Mouse (Mus musculus): Measurements from ENCODE around the gene Atp8a2. TPM values are rescaled to one million over a fixed set of nuclear protein-coding genes. Genes with fewer than 3 reads are reported as not detected.
"Not testable (repeated sequence)": the region's sequence is repeated elsewhere in the genome, so short reads cannot be mapped to it uniquely, and the experiment has no call there.

Atp8a2 gene
- polyA plus RNA-seq, 1 experiment from 2014 or later, result 2.5 TPM

- not testable (repeated sequence) for H3K27me3 ChIP-seq (ENCODE audit: low read depth, poor library complexity, severe bottlenecking); H3K4me1 ChIP-seq
- 83% methylated on average over 1 of the region's 1 CpGs for WGBS
Measured at GRCm38 (mm10) chr14:59929190-59929589, 267.8 kb downstream of the Atp8a2 start.

DNA sequence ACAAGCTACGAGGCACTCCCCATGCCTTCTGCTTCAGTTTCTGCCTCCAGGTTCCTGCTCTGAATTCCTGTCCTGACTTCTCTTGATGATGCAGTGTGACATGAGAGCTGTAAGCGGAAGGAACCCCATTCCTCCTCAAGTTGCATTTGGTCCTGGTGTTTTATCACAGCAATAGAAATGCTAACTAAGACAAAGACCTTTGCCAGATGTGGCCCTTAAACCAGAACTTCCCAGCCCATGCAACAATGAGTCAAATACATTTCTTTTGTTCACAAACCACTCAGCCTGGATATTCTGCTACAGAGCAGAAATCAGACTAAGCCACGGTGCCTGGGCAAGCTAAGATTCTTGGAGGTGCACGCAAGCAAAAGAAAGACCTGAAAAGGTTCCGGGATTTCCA lies 268.2 kb downstream of the Atp8a2 start:
- DNase-seq (ENCODE audit: low spot score), result no peak
- Histone ChIP-seq H3K4me3 (no peak overlapping the region), H3K36me3 (no peaks in the 10 kb centered on the region), H3K4me1 (no peaks in the 10 kb centered on the region), H3K27me3 (ENCODE audit: low read depth, poor library complexity, severe bottlenecking) (no peaks in the 10 kb centered on the region), H3K27ac (replicated peaks) (no peak overlapping the region), H3K9me3 (replicated peaks) (no peaks in the 10 kb centered on the region)
- 79% methylated on average over 5 of the region's 5 CpGs for WGBS

More at GRCm38 (mm10) chr14:59929190-59929589, 267.8 kb downstream of the Atp8a2 start:
- not testable (repeated sequence) for H3K9me3 ChIP-seq (replicated peaks); H3K27ac ChIP-seq (replicated peaks); DNase-seq (ENCODE audit: low spot score); H3K36me3 ChIP-seq; H3K4me3 ChIP-seq

- Histone ChIP-seq H3K4me1 (no peaks in the 10 kb centered on the region), H3K36me3 (no peaks in the 10 kb centered on the region), H3K27me3 (ENCODE audit: low read depth, poor library complexity, severe bottlenecking) (no peaks in the 10 kb centered on the region), H3K9me3 (replicated peaks) (no peaks in the 10 kb centered on the region), H3K4me3 (no peak overlapping the region), H3K27ac (replicated peaks) (no peak overlapping the region)
- no peak for DNase-seq (ENCODE audit: low spot score)
- 68% methylated on average over 5 of the region's 5 CpGs for WGBS
Measured at GRCm38 (mm10) chr14:59927804-59928203, 269.2 kb downstream of the Atp8a2 start.

- Histone ChIP-seq H3K4me3 (no peak overlapping the region), H3K36me3 (no peaks in the 10 kb centered on the region), H3K9me3 (replicated peaks) (no peaks in the 10 kb centered on the region), H3K4me1 (peaks cover 14% of the 10 kb centered on the region), H3K27me3 (ENCODE audit: low read depth, poor library complexity, severe bottlenecking) (no peaks in the 10 kb centered on the region), H3K27ac (replicated peaks) (no peak overlapping the region)
- WGBS, result 88% methylated on average over 8 of the region's 8 CpGs
- DNase-seq (ENCODE audit: low spot score), result no peak
Measured at GRCm38 (mm10) chr14:59919865-59920264, 277.1 kb downstream of the Atp8a2 start.

GRCm38 (mm10) chr14:59903484-59904130 lies 293.4 kb downstream of the Atp8a2 start:
- Histone ChIP-seq H3K27me3 (ENCODE audit: low read depth, poor library complexity, severe bottlenecking) (no peaks in the 10 kb centered on the region), H3K36me3 (no peaks in the 10 kb centered on the region), H3K27ac (replicated peaks) (no peak overlapping the region), H3K4me3 (no peak overlapping the region), H3K9me3 (replicated peaks) (no peaks in the 10 kb centered on the region), H3K4me1 (no peaks in the 10 kb centered on the region)
- no peak for DNase-seq (ENCODE audit: low spot score)
- WGBS, result 91% methylated on average over 7 of the region's 7 CpGs

- Histone ChIP-seq H3K27ac (replicated peaks) (no peak overlapping the region), H3K27me3 (ENCODE audit: low read depth, poor library complexity, severe bottlenecking) (no peaks in the 10 kb centered on the region), H3K4me1 (no peaks in the 10 kb centered on the region), H3K9me3 (replicated peaks) (no peaks in the 10 kb centered on the region), H3K36me3 (no peaks in the 10 kb centered on the region), H3K4me3 (no peak overlapping the region)
- no peak for DNase-seq (ENCODE audit: low spot score)
- WGBS, result 74% methylated on average over 1 of the region's 1 CpGs
Measured at GRCm38 (mm10) chr14:59893971-59894370, 303.0 kb downstream of the Atp8a2 start.

- WGBS, result 84% methylated on average over 8 of the region's 8 CpGs
Measured at GRCm38 (mm10) chr14:59892084-59892483, 304.9 kb downstream of the Atp8a2 start.

GRCm38 (mm10) chr14:59891491-59891890 lies 305.5 kb downstream of the Atp8a2 start:
- Histone ChIP-seq H3K4me3 (no peak overlapping the region), H3K4me1 (peaks cover 7% of the 10 kb centered on the region), H3K27me3 (ENCODE audit: low read depth, poor library complexity, severe bottlenecking) (no peaks in the 10 kb centered on the region), H3K9me3 (replicated peaks) (no peaks in the 10 kb centered on the region), H3K27ac (replicated peaks) (no peak overlapping the region), H3K36me3 (no peaks in the 10 kb centered on the region)
- DNase-seq (ENCODE audit: low spot score), result no peak
- WGBS, result 90% methylated on average over 5 of the region's 5 CpGs

More at GRCm38 (mm10) chr14:59892084-59892483, 304.9 kb downstream of the Atp8a2 start:
- Histone ChIP-seq H3K4me1 (peaks cover 7% of the 10 kb centered on the region), H3K9me3 (replicated peaks) (no peaks in the 10 kb centered on the region), H3K27me3 (ENCODE audit: low read depth, poor library complexity, severe bottlenecking) (no peaks in the 10 kb centered on the region), H3K4me3 (no peak overlapping the region), H3K36me3 (no peaks in the 10 kb centered on the region), H3K27ac (replicated peaks) (no peak overlapping the region)
- no peak for DNase-seq (ENCODE audit: low spot score)

DNA sequence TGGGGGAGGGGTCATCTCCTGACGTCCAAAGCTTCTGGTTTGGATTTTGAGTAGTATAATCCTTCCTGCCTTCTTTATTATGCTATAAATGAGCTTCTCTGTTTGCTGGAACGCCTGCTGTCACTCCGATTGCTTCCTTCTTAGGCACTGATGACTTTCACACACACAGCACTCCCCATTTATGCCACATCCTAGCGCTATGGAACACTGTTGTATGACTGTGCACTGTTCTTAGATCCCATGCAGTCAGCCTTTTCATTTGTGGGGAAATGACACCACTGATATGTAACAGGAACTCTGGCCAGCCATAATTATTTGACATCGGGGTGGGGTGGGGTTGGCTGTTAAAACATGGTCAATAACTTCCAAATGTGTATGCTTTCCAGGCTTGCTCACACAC lies 306.2 kb downstream of the Atp8a2 start:
- 78% methylated on average over 5 of the region's 5 CpGs for WGBS
- no peak for DNase-seq (ENCODE audit: low spot score)
- Histone ChIP-seq H3K9me3 (replicated peaks) (no peaks in the 10 kb centered on the region), H3K36me3 (no peaks in the 10 kb centered on the region), H3K27me3 (ENCODE audit: low read depth, poor library complexity, severe bottlenecking) (no peaks in the 10 kb centered on the region), H3K27ac (replicated peaks) (no peak overlapping the region), H3K4me3 (no peak overlapping the region), H3K4me1 (peaks cover 7% of the 10 kb centered on the region)

GRCm38 (mm10) chr14:59890107-59890506 lies 306.9 kb downstream of the Atp8a2 start:
- DNase-seq (ENCODE audit: low spot score), result no peak
- no peak overlapping the region for H3K27ac ChIP-seq (replicated peaks)
- 90% methylated on average over 7 of the region's 7 CpGs for WGBS
- H3K36me3 ChIP-seq, result no peaks in the 10 kb centered on the region
- no peaks in the 10 kb centered on the region for H3K9me3 ChIP-seq (replicated peaks)
- H3K4me1 ChIP-seq, result peaks cover 7% of the 10 kb centered on the region
- H3K4me3 ChIP-seq, result no peak overlapping the region
- no peaks in the 10 kb centered on the region for H3K27me3 ChIP-seq (ENCODE audit: low read depth, poor library complexity, severe bottlenecking)

- Histone ChIP-seq H3K27me3 (ENCODE audit: low read depth, poor library complexity, severe bottlenecking) (no peaks in the 10 kb centered on the region), H3K4me3 (no peak overlapping the region), H3K4me1 (peaks cover 7% of the 10 kb centered on the region), H3K36me3 (no peaks in the 10 kb centered on the region), H3K27ac (replicated peaks) (no peak overlapping the region), H3K9me3 (replicated peaks) (no peaks in the 10 kb centered on the region)
- DNase-seq (ENCODE audit: low spot score), result no peak
- 97% methylated on average over 1 of the region's 1 CpGs for WGBS
Measured at GRCm38 (mm10) chr14:59888446-59888845, 308.5 kb downstream of the Atp8a2 start.

GRCm38 (mm10) chr14:59888046-59888445 lies 308.9 kb downstream of the Atp8a2 start:
- 88% methylated on average over 6 of the region's 6 CpGs for WGBS
- Histone ChIP-seq H3K4me3 (no peak overlapping the region), H3K27ac (replicated peaks) (no peak overlapping the region), H3K9me3 (replicated peaks) (no peaks in the 10 kb centered on the region), H3K36me3 (no peaks in the 10 kb centered on the region), H3K4me1 (peaks cover 7% of the 10 kb centered on the region), H3K27me3 (ENCODE audit: low read depth, poor library complexity, severe bottlenecking) (no peaks in the 10 kb centered on the region)
- DNase-seq (ENCODE audit: low spot score), result no peak

GRCm38 (mm10) chr14:59887061-59887861 lies 309.7 kb downstream of the Atp8a2 start:
- no peak for DNase-seq (ENCODE audit: low spot score)
- H3K27me3 ChIP-seq (ENCODE audit: low read depth, poor library complexity, severe bottlenecking), result no peaks in the 10 kb centered on the region
- no peak overlapping the region for H3K27ac ChIP-seq (replicated peaks)

More at GRCm38 (mm10) chr14:59887061-59887861, 309.7 kb downstream of the Atp8a2 start:
- peaks cover 7% of the 10 kb centered on the region for H3K4me1 ChIP-seq
- H3K4me3 ChIP-seq, result no peak overlapping the region
- 65% methylated on average over 15 of the region's 15 CpGs for WGBS
- H3K9me3 ChIP-seq (replicated peaks), result no peaks in the 10 kb centered on the region
- H3K36me3 ChIP-seq, result no peaks in the 10 kb centered on the region
